Mouse (Mus musculus): ENCODE results near the gene Ccnb1. TPM values are rescaled to one million over a fixed set of nuclear protein-coding genes. Genes with fewer than 3 reads are reported as not detected.

Ccnb1 gene
- polyA plus RNA-seq, 1 experiment from 2014 or later: 163 TPM

DNA sequence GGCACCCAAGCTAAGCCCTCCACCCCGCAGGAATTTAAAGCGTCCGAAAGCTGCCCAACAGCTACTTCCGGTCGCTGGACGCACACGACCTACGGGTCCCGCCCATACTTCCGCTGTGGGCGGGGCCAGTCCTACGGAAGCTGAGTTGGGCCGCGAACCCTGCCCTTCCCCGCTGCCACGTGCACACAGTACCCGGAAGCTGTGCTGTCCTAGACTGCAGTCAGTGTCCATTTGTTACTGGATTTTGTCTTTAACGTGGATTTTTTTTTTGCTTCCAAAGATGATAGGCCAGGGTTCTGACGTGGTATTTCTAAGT, 55.6 kb downstream of the Ccnb1 start, which contains the start of gene Cdk7:
Gene Cdk7 (minus strand): TSS at position 79 of the 316 bp plus-strand sequence.
- H3K4me1 ChIP-seq: peaks cover 16% of the 10 kb centered on the region
- under 1% methylated on average over 19 of the region's 19 CpGs for WGBS
- no peaks in the 10 kb centered on the region for H3K27me3 ChIP-seq
- ATAC-seq (ENCODE audit: insufficient number of reproducible peaks, low FRiP score, low TSS enrichment, low read depth): peak; percentile 98
- H3K9me3 ChIP-seq: no peaks in the 10 kb centered on the region
- H3K4me2 ChIP-seq: peak within 1 kb of the TSS; percentile 49
- H3K27ac ChIP-seq: peak within 1 kb of the TSS; percentile 97
- peaks cover 16% of the 10 kb centered on the region for H3K36me3 ChIP-seq
- peak within 1 kb of the TSS; percentile 88 for H3K4me3 ChIP-seq
- H3K9ac ChIP-seq: peak within 1 kb of the TSS; percentile 89

DNA sequence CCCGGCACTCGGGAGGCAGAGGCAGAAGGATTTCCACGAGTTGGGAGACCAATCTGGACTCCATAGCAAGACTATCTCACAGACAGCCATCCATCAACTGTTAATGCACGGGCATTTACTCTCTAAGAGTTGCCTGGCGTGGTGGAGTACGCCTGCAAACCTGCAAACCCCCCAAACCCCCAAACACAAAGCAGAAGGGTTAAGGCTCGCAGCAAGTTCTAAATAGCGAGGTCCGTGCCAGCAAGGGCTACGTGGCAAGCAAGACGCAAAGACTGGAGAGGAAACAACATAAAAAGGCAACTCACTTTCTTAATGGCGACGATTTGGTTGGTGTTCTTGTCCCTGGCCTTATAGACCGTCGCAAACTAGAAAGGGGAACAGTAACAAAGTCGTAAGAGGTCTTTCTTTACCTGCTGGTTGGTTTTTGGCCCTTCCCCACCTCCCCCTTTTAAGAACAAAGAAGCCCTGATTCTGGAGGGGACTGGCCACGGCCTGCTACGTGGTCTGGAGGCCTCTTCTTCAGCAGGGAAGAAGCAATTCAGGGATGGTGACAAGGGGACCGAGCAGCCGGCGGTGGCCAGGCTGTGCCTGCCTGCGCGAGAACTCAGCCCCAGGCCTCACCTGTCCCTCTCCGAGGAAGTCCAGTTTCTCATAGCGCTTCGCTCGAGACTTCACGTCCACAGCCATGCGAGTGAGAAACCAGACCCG, 56.1 kb downstream of the Ccnb1 start:
- Histone ChIP-seq H3K4me3 (peak overlapping the region; percentile 88), H3K4me1 (peaks cover 16% of the 10 kb centered on the region), H3K4me2 (peak overlapping the region; percentile 47), H3K9me3 (no peaks in the 10 kb centered on the region), H3K36me3 (peaks cover 17% of the 10 kb centered on the region), H3K27me3 (no peaks in the 10 kb centered on the region), H3K9ac (peak overlapping the region; percentile 89), H3K27ac (peak overlapping the region; percentile 97)
- no peak for ATAC-seq (ENCODE audit: insufficient number of reproducible peaks, low FRiP score, low TSS enrichment, low read depth)
- WGBS: 0% methylated on average over 30 of the region's 30 CpGs

Other genes starting within 250 kb of the Ccnb1 start
- 11.6 and 12.1 TPM in 2 replicates for gene Ocln, start 233.9 kb downstream of the Ccnb1 start, polyA plus RNA-seq (2015; fragmentation: Nextera tagmentation; extraction: Ambion mirVana)
- gene Marveld2, start 169.6 kb downstream of the Ccnb1 start, polyA plus RNA-seq (2015; fragmentation: Nextera tagmentation; extraction: Ambion mirVana): 5.2 and 5.8 TPM in 2 replicates
- 230 and 234 TPM in 2 replicates for gene Ak6, start 135.6 kb downstream of the Ccnb1 start, polyA plus RNA-seq (2015; fragmentation: Nextera tagmentation; extraction: Ambion mirVana)
- 18.3 and 19.5 TPM in 2 replicates for gene Rad17, start 135.5 kb downstream of the Ccnb1 start, polyA plus RNA-seq (2015; fragmentation: Nextera tagmentation; extraction: Ambion mirVana)
- gene Taf9, start 135.0 kb downstream of the Ccnb1 start, polyA plus RNA-seq (2015; fragmentation: Nextera tagmentation; extraction: Ambion mirVana): 10.8 and 14.9 TPM in 2 replicates
- gene Ccdc125, start 116.9 kb downstream of the Ccnb1 start, polyA plus RNA-seq (2015; fragmentation: Nextera tagmentation; extraction: Ambion mirVana): 3.4 and 3.5 TPM in 2 replicates
- gene Cdk7, start 55.6 kb downstream of the Ccnb1 start, polyA plus RNA-seq (2015; fragmentation: Nextera tagmentation; extraction: Ambion mirVana): 91.4 and 91.7 TPM in 2 replicates
- gene Mrps36, start 41.9 kb downstream of the Ccnb1 start, polyA plus RNA-seq (2015; fragmentation: Nextera tagmentation; extraction: Ambion mirVana): 95.1 and 109 TPM in 2 replicates
- 24.9 and 29.9 TPM in 2 replicates for gene Cenph, start 10.7 kb downstream of the Ccnb1 start, polyA plus RNA-seq (2015; fragmentation: Nextera tagmentation; extraction: Ambion mirVana)
- 57.4 and 64.1 TPM in 2 replicates for gene Slc30a5, start 46.9 kb upstream of the Ccnb1 start, polyA plus RNA-seq (2015; fragmentation: Nextera tagmentation; extraction: Ambion mirVana)